Mouse (Mus musculus) megakaryocyte, embryonic 14.5 days (primary cell): Measurements from ENCODE around the gene B430305J03Rik. TPM values are rescaled to one million over a fixed set of nuclear protein-coding genes. Genes with fewer than 3 reads are reported as not detected.

Experiments used
- H3K27me3 ChIP-seq: replicated peaks from 2 replicates; pipeline ENCODE3; 2012; ENCODE audit warnings: inconsistent platforms
- H3K36me3 ChIP-seq: replicated peaks from 2 replicates; pipeline ENCODE3; 2012; ENCODE audit warnings: low read length, inconsistent platforms, mixed read lengths
- H3K4me1 ChIP-seq: 2 replicates; pipeline ENCODE4 v1.6.1; 2012; ENCODE audit warnings: inconsistent platforms
- H3K4me3 ChIP-seq: replicated peaks from 2 replicates; pipeline ENCODE3; 2012; ENCODE audit warnings: moderate library complexity, mild to moderate bottlenecking, inconsistent platforms
- H3K9me3 ChIP-seq: 2 replicates; pipeline ENCODE4 v1.6.1; 2012; ENCODE audit warnings: inconsistent platforms
- FLI1 ChIP-seq: IDR thresholded peaks from 2 replicates; pipeline ENCODE4 v1.6.1; 2012; ENCODE audit warnings: low read length, inconsistent platforms, mixed read lengths
- GATA1 ChIP-seq: IDR thresholded peaks from 3 replicates; pipeline ENCODE4 v1.6.1; 2012; ENCODE audit warnings: mixed read lengths, low read length, inconsistent platforms, borderline replicate concordance
- polyA plus RNA-seq: library from polyadenylated mRNA; stranded (reverse); fragments of >175 nt; gene quantifications from 2 replicates; pipeline ENCODE4 v1.2.3, GENCODE M21; 2012; ENCODE audit warnings: low replicate concordance; ENCODE audit not compliant: insufficient read depth

The B430305J03Rik gene
- polyA plus RNA-seq, 1 experiment = 0.17 TPM

DNA sequence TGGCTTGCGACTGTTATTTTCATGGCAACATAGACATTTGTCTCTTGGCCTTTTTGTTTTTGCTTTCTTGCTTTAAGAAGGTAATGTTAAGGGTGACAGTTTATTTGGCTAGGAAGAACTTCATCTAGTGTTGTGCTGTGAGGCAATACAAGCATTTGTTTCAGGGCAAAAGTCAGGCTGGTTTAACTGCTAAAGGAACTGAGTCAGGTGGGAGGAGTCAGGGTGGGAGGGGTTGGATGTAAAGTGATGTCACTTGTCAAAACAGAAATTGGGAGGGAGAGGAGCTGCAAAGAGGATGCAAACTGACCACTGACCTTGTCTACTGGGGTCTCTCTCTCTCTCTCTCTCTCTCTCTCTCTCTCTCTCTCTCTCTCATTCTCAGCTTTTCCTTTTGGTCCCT is 2.7 kb upstream of the B430305J03Rik start:
- no peak for TF ChIP-seq GATA1
- TF ChIP-seq FLI1 = no peak
- Histone ChIP-seq H3K27me3 (no peaks in the 10 kb centered on the region), H3K4me3 (peak overlapping the region; percentile 93), H3K36me3 (peaks cover 45% of the 10 kb centered on the region), H3K4me1 (peaks cover 43% of the 10 kb centered on the region), H3K9me3 (no peaks in the 10 kb centered on the region)

DNA sequence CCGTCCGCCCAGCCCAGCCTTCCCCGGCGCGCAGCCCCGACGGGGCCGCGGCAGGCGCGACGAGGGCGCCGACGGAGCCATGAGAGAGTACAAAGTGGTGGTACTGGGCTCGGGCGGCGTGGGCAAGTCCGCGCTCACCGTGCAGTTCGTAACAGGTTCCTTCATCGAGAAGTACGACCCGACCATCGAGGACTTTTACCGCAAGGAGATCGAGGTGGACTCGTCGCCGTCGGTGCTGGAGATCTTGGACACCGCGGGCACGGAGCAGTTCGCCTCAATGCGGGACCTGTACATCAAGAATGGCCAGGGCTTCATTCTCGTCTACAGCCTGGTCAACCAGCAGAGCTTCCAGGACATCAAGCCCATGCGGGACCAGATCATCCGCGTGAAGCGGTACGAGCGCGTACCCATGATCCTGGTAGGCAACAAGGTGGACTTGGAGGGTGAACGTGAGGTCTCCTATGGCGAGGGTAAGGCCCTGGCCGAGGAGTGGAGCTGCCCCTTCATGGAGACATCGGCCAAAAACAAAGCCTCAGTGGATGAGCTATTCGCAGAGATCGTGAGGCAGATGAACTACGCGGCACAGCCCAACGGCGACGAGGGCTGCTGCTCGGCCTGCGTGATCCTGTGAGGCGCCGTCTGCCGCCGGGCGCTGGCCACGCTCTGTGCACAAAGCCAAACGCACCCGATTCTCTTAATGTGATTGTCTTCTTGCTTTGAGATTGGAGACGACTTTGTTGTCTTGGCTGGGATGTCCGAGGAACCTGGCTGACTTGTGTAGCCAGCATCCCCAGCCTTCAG is 573 bp downstream of the B430305J03Rik start:
- no peak for TF ChIP-seq FLI1
- TF ChIP-seq GATA1 = no peak
- Histone ChIP-seq H3K36me3 (peaks cover 36% of the 10 kb centered on the region), H3K9me3 (no peaks in the 10 kb centered on the region), H3K4me1 (peaks cover 52% of the 10 kb centered on the region), H3K27me3 (no peaks in the 10 kb centered on the region), H3K4me3 (peak overlapping the region; percentile 93)

DNA sequence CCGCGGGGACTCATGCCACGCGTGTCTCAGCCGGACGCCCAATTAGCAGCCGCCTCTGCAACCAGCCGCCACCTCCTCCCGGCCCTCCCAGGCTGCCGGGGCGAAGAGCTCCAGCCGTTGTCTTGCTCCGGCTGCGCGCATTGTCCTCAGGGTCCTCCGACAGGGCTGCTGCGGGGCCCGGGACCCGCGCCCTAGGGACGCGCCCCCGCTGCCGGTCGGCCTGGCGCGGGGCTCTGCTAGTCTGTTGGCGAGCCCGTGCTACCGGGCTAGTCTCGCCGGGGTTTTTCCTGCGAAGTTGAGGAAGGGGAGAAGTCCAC is 1.1 kb downstream of the B430305J03Rik start:
- peak overlapping the region; percentile 93 for H3K4me3 ChIP-seq
- H3K9me3 ChIP-seq = no peaks in the 10 kb centered on the region
- no peak for TF ChIP-seq FLI1
- peaks cover 31% of the 10 kb centered on the region for H3K36me3 ChIP-seq
- H3K4me1 ChIP-seq = peaks cover 48% of the 10 kb centered on the region
- no peaks in the 10 kb centered on the region for H3K27me3 ChIP-seq

DNA sequence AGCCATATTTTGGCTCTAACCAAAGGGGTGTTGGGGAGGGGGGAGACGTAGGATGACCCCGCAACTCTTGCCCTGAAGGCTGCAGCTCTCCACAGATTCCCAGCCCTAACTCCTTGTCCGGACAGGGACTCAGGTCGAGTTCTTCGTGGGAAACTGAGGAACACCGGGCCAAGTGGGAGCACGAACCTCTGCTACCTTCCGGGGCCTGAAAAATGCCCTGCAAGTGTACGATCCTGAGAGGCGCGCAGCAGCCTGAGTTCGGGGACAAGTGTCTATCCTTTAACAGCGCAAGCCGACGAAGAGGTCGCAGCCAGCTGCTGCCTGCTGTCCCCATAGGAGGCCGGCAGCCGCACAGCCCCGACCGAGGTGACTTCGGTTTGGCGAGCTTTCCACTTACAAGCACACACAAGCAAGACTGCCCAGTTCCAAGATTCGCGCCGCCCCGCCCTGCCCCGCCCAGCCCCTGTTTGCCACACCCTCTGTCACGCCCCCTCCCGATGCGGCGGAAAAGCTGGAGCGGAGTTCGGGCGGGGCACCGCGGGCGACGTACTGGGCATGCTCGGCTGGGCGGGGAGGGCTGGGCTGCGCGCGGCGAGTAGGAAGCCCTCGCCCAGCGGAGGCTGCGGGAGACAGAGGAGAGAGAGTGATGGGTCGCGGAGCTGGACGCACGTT is 1.6 kb downstream of the B430305J03Rik start:
- no peaks in the 10 kb centered on the region for H3K9me3 ChIP-seq
- no peaks in the 10 kb centered on the region for H3K27me3 ChIP-seq
- no peak for TF ChIP-seq GATA1
- no peak for TF ChIP-seq FLI1
- H3K36me3 ChIP-seq = peaks cover 26% of the 10 kb centered on the region
- peaks cover 48% of the 10 kb centered on the region for H3K4me1 ChIP-seq
- H3K4me3 ChIP-seq = peak overlapping the region; percentile 93

DNA sequence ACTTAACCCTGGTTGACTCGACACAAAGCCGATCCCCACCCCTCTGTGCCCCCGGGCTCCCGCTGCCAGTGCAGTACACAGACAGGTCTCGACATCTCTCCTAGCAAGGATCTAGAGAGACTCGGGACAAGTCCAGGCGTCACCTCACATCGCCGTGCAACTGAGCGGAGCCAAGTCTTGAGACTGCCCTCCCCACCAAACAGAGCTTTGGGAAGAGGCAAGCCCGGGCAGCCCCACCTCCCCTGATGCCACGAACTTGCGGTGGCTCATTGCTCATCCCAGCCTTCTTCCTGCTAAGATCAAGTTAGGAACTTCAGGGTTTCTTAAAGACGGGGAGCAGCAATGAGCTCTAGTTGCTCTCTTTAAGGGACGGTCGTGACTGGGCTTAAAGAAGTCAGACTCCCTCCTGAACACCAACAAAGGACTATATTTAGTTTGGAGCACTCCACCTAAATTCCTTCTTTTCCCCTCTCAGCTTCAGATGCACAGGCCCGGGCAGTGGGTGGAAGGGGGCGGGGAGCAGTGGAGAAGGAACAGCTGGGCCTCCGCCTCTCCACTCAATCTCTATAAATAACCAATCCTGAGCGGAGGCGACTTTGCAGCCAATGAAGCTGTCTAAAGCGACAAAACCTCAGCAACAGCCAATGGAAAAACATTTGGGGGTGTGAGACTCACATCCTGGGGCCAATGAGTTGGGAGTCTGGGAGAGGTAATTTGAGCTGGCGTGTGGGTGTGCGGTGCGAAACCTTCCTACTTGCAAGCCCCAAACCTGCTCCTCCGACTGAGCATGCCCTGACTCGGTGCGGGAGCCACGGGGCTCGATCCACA is 2.4 kb downstream of the B430305J03Rik start:
- Histone ChIP-seq H3K4me1 (peaks cover 47% of the 10 kb centered on the region), H3K36me3 (peaks cover 18% of the 10 kb centered on the region), H3K27me3 (no peaks in the 10 kb centered on the region), H3K4me3 (peak overlapping the region; percentile 93), H3K9me3 (no peaks in the 10 kb centered on the region)
- TF ChIP-seq FLI1 (no peak), GATA1 (no peak)

DNA sequence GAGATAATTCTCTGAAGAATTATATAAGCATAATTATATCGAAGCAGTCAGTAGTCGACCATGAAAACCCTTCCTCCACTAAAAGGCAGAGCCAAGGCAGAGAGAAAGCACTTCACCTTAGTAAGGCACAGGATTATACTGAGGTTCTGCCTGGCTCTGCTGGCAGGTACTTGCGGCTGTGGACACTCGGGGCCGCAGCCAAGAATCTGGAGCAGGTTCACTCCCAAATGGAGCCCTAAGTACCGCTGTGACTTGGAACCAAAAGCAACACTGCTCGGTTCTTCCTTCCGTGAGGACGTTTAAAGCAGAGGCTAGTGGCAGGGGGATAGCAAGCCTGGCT is 3.0 kb downstream of the B430305J03Rik start:
- no peak for TF ChIP-seq FLI1
- no peak for TF ChIP-seq GATA1
- Histone ChIP-seq H3K36me3 (peaks cover 13% of the 10 kb centered on the region), H3K9me3 (no peaks in the 10 kb centered on the region), H3K27me3 (no peaks in the 10 kb centered on the region), H3K4me1 (peaks cover 45% of the 10 kb centered on the region), H3K4me3 (peak overlapping the region; percentile 93)

DNA sequence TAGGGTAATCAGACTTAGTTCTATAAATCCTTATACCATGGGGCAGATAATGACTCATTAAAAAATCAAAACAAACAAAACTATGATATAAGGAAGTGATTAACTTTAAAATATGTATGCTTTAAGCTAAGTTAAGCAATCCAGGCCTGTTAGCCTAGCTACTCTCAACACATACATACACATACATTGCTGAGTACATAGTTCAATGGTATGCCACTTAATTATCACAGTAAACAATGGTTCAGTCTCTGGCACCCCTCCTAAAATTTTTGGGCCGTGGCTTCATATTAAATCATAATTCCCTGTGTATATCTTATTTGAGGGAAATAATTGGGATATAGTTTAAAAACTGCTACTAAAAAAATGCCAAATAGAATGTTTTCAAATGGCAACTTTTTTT is 4.4 kb downstream of the B430305J03Rik start, which contains the start of gene Rap2b:
Gene Rap2b (plus strand): TSS at position 301 of the 400 bp plus-strand sequence.
- TF ChIP-seq GATA1 (no peak), FLI1 (no peak)
- Histone ChIP-seq H3K27me3 (no peaks in the 10 kb centered on the region), H3K9me3 (no peaks in the 10 kb centered on the region), H3K4me3 (peak within 1 kb of the TSS; percentile 93), H3K36me3 (peaks cover 3% of the 10 kb centered on the region), H3K4me1 (peaks cover 38% of the 10 kb centered on the region)

DNA sequence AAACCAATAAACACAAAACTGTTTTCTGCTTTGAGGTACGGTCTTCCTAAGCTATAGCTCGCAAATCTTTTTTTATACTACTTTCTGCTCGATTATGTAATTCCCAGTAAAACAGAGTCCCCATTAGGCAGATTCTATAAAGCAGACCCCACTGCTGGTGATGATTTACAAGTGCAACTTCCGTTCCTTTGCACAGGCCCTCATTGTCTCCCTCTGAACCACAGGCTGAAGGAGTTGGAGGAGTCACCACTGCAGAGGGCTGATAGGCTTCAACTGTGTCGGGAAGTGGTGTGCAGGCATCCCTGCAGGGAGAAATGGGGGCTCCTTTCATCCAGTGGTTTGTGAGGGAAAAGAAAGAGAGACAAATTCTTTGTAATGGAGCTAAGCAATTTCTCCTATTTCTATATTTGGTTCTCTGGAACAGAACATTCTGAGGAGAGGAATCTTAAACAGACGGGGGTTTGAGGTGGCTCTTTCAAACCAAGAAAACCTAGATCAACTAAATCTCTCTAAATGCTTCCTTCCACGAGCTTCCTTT is 6.9 kb downstream of the B430305J03Rik start:
- Histone ChIP-seq H3K9me3 (no peaks in the 10 kb centered on the region), H3K4me1 (peaks cover 44% of the 10 kb centered on the region), H3K4me3 (peak overlapping the region; percentile 82), H3K27me3 (no peaks in the 10 kb centered on the region), H3K36me3 (no peaks in the 10 kb centered on the region)
- TF ChIP-seq FLI1 (no peak), GATA1 (no peak)

DNA sequence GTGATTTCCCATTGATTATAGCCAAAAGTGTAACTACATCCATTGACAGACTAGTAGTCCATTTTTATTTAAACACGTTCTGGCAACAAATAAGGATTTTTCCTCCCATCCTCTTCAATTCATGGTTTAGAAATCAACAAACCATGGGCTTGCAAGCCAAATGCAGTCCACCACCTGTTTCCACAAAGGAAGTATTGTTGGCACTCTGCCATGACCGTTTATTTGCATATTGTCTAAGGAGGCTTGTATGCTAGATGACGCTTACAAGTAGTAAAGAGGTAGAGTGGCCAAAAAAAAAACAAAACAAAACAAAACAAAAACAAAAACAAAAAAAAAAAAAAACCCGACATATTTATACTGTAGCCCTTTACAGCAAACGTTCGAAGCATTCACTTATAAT is 7.6 kb downstream of the B430305J03Rik start:
- no peaks in the 10 kb centered on the region for H3K27me3 ChIP-seq
- TF ChIP-seq GATA1 (no peak), FLI1 (no peak)
- H3K9me3 ChIP-seq = no peaks in the 10 kb centered on the region
- H3K36me3 ChIP-seq = no peaks in the 10 kb centered on the region
- no peak overlapping the region for H3K4me3 ChIP-seq
- peaks cover 42% of the 10 kb centered on the region for H3K4me1 ChIP-seq
